Mouse (Mus musculus): ENCODE measurements around the gene Golga4. TPM values are rescaled to one million over a fixed set of nuclear protein-coding genes. Genes with fewer than 3 reads are reported as not detected.

The Golga4 gene
- polyA plus RNA-seq, 1 experiment from 2014 or later: 30.6 TPM

GRCm38 (mm10) chr9:118529783-118530182 lies 23.7 kb downstream of the Golga4 start:
- no peak for ATAC-seq
- peaks cover 41% of the 10 kb centered on the region for H3K36me3 ChIP-seq (ENCODE audit: insufficient read depth, low read length)
- H3K4me2 ChIP-seq (replicated peaks; ENCODE audit: low read depth, low read length): no peak overlapping the region
- no peaks in the 10 kb centered on the region for H3K4me1 ChIP-seq (ENCODE audit: insufficient read depth, low read depth, low read length)
- H3K27me3 ChIP-seq (replicated peaks; ENCODE audit: insufficient read depth, low read length): no peaks in the 10 kb centered on the region
- no peak overlapping the region for H3K27ac ChIP-seq (ENCODE audit: low read length)
- WGBS: 72% methylated on average over 3 of the region's 3 CpGs
- TF ChIP-seq EP300 (IDR thresholded peaks at IDR 0.05) (no peak), CTCF (IDR thresholded peaks at IDR 0.05) (no peak)
- H3K9ac ChIP-seq (replicated peaks; ENCODE audit: low read depth): no peak overlapping the region
- no peak for DNase-seq (ENCODE audit: low spot score)
- no peaks in the 10 kb centered on the region for H3K9me3 ChIP-seq (ENCODE audit: low read length)
- no peak overlapping the region for H3K4me3 ChIP-seq (ENCODE audit: low read depth, low read length)

- Histone ChIP-seq H3K9ac (replicated peaks; ENCODE audit: low read depth) (no peak overlapping the region), H3K4me2 (replicated peaks; ENCODE audit: low read depth, low read length) (no peak overlapping the region), H3K9me3 (ENCODE audit: low read length) (no peaks in the 10 kb centered on the region), H3K4me3 (ENCODE audit: low read depth, low read length) (no peak overlapping the region), H3K36me3 (ENCODE audit: insufficient read depth, low read length) (peaks cover 34% of the 10 kb centered on the region), H3K4me1 (ENCODE audit: insufficient read depth, low read depth, low read length) (no peaks in the 10 kb centered on the region), H3K27me3 (replicated peaks; ENCODE audit: insufficient read depth, low read length) (no peaks in the 10 kb centered on the region), H3K27ac (ENCODE audit: low read length) (no peak overlapping the region)
- TF ChIP-seq CTCF (IDR thresholded peaks at IDR 0.05): no peak
- no peak for TF ChIP-seq EP300 (IDR thresholded peaks at IDR 0.05)
- peak; percentile 57 for DNase-seq (ENCODE audit: low spot score)
- peak; percentile 80 for ATAC-seq
- WGBS: 52% methylated on average over 6 of the region's 6 CpGs
Observed at GRCm38 (mm10) chr9:118530679-118531078, 24.6 kb downstream of the Golga4 start.

- no peak overlapping the region for H3K27ac ChIP-seq (ENCODE audit: low read length)
- TF ChIP-seq CTCF (IDR thresholded peaks at IDR 0.05) (no peak), EP300 (IDR thresholded peaks at IDR 0.05) (no peak)
- H3K9ac ChIP-seq (replicated peaks; ENCODE audit: low read depth): no peak overlapping the region
- no peaks in the 10 kb centered on the region for H3K27me3 ChIP-seq (replicated peaks; ENCODE audit: insufficient read depth, low read length)
- H3K4me1 ChIP-seq (ENCODE audit: insufficient read depth, low read depth, low read length): no peaks in the 10 kb centered on the region
- no peak overlapping the region for H3K4me2 ChIP-seq (replicated peaks; ENCODE audit: low read depth, low read length)
- no peak overlapping the region for H3K4me3 ChIP-seq (ENCODE audit: low read depth, low read length)
- H3K36me3 ChIP-seq (ENCODE audit: insufficient read depth, low read length): peaks cover 36% of the 10 kb centered on the region
- no peak for ATAC-seq
- 88% methylated on average over 7 of the region's 7 CpGs for WGBS
- DNase-seq (ENCODE audit: low spot score): no peak
- no peaks in the 10 kb centered on the region for H3K9me3 ChIP-seq (ENCODE audit: low read length)
Observed at GRCm38 (mm10) chr9:118532516-118533205, 26.6 kb downstream of the Golga4 start.

- Histone ChIP-seq H3K36me3 (ENCODE audit: insufficient read depth, low read length) (peaks cover 43% of the 10 kb centered on the region), H3K27ac (ENCODE audit: low read length) (no peak overlapping the region), H3K4me2 (replicated peaks; ENCODE audit: low read depth, low read length) (no peak overlapping the region), H3K27me3 (replicated peaks; ENCODE audit: insufficient read depth, low read length) (no peaks in the 10 kb centered on the region), H3K4me3 (ENCODE audit: low read depth, low read length) (no peak overlapping the region), H3K9me3 (ENCODE audit: low read length) (no peaks in the 10 kb centered on the region), H3K9ac (replicated peaks; ENCODE audit: low read depth) (no peak overlapping the region), H3K4me1 (ENCODE audit: insufficient read depth, low read depth, low read length) (no peaks in the 10 kb centered on the region)
- TF ChIP-seq EP300 (IDR thresholded peaks at IDR 0.05): no peak
- TF ChIP-seq CTCF (IDR thresholded peaks at IDR 0.05): no peak
- DNase-seq (ENCODE audit: low spot score) (no peak), ATAC-seq (no peak)
- whole genome bisulfite sequencing: 73% methylated on average over 6 of the region's 6 CpGs
Observed at GRCm38 (mm10) chr9:118536946-118537345, 30.9 kb downstream of the Golga4 start.

- no peak overlapping the region for H3K4me3 ChIP-seq (ENCODE audit: low read depth, low read length)
- TF ChIP-seq EP300 (IDR thresholded peaks at IDR 0.05) (no peak), CTCF (IDR thresholded peaks at IDR 0.05) (no peak)
- no peak overlapping the region for H3K27ac ChIP-seq (ENCODE audit: low read length)
- H3K4me2 ChIP-seq (replicated peaks; ENCODE audit: low read depth, low read length): no peak overlapping the region
- H3K36me3 ChIP-seq (ENCODE audit: insufficient read depth, low read length): peaks cover 40% of the 10 kb centered on the region
- no peak for ATAC-seq
- H3K9me3 ChIP-seq (ENCODE audit: low read length): no peaks in the 10 kb centered on the region
- H3K4me1 ChIP-seq (ENCODE audit: insufficient read depth, low read depth, low read length): no peaks in the 10 kb centered on the region
- WGBS: 81% methylated on average over 9 of the region's 9 CpGs
- H3K27me3 ChIP-seq (replicated peaks; ENCODE audit: insufficient read depth, low read length): no peaks in the 10 kb centered on the region
- DNase-seq (ENCODE audit: low spot score): no peak
- H3K9ac ChIP-seq (replicated peaks; ENCODE audit: low read depth): no peak overlapping the region
Observed at GRCm38 (mm10) chr9:118537463-118538339, 31.6 kb downstream of the Golga4 start.

- TF ChIP-seq EP300 (IDR thresholded peaks at IDR 0.05): no peak
- no peak for TF ChIP-seq CTCF (IDR thresholded peaks at IDR 0.05)
- H3K27ac ChIP-seq (ENCODE audit: low read length): no peak overlapping the region
- H3K9ac ChIP-seq (replicated peaks; ENCODE audit: low read depth): no peak overlapping the region
- H3K9me3 ChIP-seq (ENCODE audit: low read length): no peaks in the 10 kb centered on the region
- no peak overlapping the region for H3K4me3 ChIP-seq (ENCODE audit: low read depth, low read length)
- H3K4me2 ChIP-seq (replicated peaks; ENCODE audit: low read depth, low read length): no peak overlapping the region
- H3K36me3 ChIP-seq (ENCODE audit: insufficient read depth, low read length): peaks cover 27% of the 10 kb centered on the region
- DNase-seq (ENCODE audit: low spot score) (no peak), ATAC-seq (no peak)
- WGBS: 92% methylated on average over 8 of the region's 8 CpGs
- 0 out of 2 replicates have a peak, but pooled peaks cover 3% of the 10 kb centered on the region for H3K4me1 ChIP-seq (ENCODE audit: insufficient read depth, low read depth, low read length)
- no peaks in the 10 kb centered on the region for H3K27me3 ChIP-seq (replicated peaks; ENCODE audit: insufficient read depth, low read length)
Observed at GRCm38 (mm10) chr9:118541851-118542250, 35.8 kb downstream of the Golga4 start.

Data from lung, postnatal 0 days (tissue).